Mouse (Mus musculus): ENCODE data around the gene Klrg2.

The Klrg2 gene

GRCm38 (mm10) chr6:38627486-38627885 is 9.6 kb downstream of the Klrg2 start:
- no peak for DNase-seq

DNA sequence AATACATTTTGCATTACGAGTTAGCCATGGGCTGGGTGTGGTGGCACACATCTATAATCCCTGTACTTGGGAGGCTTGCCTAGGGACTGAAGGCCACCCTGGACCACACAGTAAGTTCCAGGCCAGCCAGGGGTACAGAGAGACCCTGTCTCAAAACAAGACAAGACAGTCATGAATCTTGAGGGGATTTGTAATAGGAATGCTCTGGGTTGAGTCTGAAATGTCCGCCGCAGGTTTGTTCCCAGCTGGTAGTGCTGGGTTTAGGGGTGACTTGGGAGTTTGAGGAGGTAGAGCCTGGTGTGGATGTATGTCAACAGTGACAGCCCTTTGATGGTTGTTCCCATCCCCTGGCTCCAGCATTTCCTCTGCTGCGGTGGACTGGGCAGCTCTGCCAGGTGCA is 10.0 kb downstream of the Klrg2 start:
- no peak for DNase-seq

- DNase-seq: no peak
Observed at GRCm38 (mm10) chr6:38626086-38626485, 11.0 kb downstream of the Klrg2 start.

GRCm38 (mm10) chr6:38624439-38624838 is 12.6 kb downstream of the Klrg2 start:
- no peak for DNase-seq

DNA sequence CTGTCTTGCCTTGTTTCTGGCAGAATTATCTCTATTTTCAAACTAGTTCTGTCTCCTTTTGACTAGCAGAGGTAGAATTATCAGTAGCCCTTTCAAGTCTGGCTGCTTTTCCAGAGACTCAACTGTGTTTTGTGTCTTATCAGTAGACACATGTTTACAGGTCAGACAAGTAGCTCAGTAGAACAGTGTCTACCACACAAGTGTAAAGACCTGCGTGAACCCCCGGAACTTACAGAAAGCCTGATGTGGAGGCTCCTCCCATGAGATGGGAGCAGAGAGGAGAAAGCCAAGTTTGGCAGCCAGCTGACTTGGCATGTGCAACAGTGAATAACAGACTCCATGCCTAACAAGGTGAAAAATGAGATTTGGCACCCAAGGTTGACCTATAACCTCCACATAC is 13.6 kb downstream of the Klrg2 start:
- no peak for DNase-seq

DNA sequence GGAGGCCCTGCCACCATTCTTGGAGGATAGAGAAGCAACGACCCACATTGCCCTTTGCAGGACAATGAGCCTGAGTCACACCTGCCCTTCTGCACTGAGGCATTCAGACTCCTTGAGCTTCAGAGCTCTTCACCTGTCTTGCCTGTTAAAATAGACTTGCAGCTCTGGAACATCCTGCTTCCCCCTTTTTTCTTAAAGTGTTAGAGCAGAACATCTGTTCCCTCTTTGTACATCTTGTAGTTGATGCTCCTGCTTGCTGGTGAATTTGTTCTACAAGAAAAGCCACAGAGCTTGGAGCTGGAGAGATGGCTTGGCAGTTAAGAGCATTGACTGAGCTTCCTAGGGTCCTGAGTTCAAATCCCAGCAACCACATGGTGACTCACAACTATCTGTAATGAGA is 14.6 kb downstream of the Klrg2 start:
- DNase-seq: no peak

DNA sequence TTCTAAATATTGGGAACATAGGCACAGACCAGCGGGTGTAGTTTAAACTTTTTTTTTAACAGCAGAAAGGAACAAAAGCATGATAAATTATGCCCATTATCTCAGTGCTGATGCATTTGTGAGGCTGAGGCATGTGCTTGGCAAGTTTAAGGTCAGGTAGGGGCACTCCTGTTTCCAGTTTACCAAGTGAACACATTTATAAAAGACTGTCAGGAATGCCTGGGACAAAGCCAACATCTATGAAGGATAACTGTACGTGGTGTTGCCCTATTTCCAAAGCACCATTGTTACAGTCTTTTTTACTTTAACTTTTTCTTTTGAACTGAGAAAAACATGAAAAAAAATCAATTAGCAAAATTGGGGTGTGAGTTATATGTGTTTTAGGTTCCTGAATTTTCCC is 27.1 kb downstream of the Klrg2 start:
- no peak for DNase-seq

DNA sequence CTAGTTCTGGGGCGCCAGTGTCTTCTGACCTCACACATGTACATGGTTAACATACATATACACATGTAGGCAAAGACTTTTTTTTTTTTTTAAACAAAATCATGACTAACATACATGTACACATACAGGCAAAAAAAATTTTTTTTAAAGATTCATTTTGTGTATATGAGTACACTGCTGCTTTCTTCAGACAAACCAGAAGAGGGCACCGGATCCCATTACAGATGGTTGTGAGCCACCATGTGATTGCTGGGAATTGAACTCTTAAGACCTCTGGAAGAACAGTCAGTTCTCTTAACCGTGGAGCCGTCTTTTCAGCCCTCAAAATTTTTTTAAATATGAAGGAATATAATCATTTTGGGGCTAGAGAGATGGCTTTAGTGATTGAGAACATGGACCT is 39.6 kb downstream of the Klrg2 start:
- DNase-seq: no peak

DNA sequence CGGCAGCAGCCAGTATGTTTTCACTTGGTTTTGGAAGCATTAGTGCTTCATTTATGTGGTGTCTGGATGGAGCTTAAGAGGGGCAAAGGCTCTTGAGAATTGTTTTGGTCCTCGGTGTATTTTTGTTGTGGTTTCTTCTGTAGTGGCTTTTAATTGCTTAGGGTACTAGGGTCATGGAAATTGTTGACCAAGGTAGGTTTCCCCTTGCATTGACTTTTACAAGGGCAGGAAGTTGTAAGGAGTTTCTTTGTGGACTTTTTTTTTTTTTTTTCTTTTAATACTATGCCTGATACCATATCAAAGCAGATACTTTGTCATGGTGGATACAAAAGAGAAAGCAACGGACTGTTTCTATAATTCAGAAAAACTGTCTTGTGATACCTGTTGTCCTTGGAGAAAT is 55.3 kb downstream of the Klrg2 start:
- DNase-seq: no peak

- DNase-seq: no peak
Observed at GRCm38 (mm10) chr6:38580112-38580857, 56.8 kb downstream of the Klrg2 start.

- DNase-seq: no peak
Observed at GRCm38 (mm10) chr6:38576096-38576495, 60.9 kb downstream of the Klrg2 start.

Measured in layer of hippocampus, adult 9-11 months (tissue).